Mouse (Mus musculus) ovary, adult 18-20 months (tissue): ENCODE data around the gene Tmem230.
"Not testable (repeated sequence)": the region's sequence is repeated elsewhere in the genome, so short reads cannot be mapped to it uniquely, and the experiment has no call there.

Experiments used
- DNase-seq: peaks from one replicate; pipeline ENCODE4 v3.0.0; 2022; ENCODE audit warnings: low spot score, mixed read lengths

The Tmem230 gene

DNA sequence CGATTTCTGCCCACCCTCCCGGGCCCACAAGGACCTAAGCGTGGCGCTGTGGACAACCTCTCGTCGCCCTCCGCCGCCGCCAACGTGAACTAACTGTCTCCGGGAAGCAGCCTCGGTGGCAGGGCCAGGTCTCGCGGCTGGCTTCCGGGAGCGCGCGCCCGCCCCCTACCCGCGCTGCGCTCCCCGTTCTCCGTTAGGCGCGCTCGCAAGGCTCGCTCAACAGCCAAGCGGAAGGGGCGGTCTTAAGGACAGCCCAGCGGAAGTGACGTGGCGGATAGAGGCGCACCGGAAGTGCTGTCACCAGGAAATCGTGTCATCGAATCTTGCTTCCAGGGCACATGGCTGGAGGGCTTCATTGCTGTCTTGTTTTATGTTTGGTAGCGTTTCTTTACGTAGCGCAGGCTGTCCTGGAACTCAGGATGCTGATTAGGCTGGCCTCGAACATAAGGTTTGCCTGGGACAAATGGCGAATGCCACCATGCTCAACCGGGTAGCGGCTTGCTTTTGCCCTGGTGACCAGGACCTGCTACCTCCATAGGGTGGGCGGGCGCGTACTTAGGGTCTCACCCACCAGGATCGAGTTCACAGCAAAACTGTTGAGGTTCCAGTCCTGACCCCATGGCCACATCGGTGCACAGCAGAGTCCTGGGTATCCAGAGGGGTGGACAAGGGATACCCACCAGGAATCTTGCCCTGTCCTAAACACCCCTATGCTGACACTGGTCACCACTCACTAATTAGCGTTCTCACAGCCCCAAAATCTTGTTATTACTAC, at the start of gene Tmem230:
TSS of gene Tmem230 (minus strand) at position 269 of the 775 bp plus-strand sequence.
- DNase-seq = peak; percentile 90

DNA sequence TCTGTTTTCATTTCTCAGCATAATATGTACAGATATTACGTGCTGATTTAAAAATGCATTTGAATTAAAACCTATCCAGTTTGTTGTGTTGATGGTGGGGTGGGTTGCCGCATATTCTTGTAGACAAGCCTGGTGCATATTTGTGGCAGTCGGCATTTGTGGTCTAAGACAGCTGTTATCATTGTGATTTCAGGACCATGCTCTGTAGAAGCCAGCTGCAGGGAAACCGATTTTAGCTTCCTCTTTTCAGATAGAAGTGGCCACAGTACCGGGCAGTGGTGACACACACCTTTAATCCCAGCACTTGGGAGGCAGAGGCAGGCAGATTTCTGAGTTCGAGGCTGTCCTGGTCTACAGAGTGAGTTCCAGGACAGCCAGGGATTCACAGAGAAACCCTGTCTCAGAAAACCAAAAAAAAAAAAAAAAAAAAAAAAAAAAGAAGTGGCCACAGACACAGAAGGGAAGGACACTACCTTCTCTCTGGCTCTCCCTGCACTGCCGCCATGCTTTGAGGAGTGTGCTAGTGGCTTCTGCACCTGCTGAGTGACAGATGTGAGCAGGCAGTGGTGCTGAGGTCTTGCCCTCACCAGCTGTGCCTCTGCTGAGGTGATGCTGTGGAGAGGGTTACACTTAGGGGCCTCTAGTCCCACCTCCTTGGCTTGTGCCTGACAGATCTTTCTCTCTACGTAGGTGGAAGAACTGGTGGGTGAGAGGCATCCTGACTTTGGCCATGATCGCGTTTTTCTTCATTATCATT, 46.3 kb upstream of the Tmem230 start:
- no peak for DNase-seq

DNA sequence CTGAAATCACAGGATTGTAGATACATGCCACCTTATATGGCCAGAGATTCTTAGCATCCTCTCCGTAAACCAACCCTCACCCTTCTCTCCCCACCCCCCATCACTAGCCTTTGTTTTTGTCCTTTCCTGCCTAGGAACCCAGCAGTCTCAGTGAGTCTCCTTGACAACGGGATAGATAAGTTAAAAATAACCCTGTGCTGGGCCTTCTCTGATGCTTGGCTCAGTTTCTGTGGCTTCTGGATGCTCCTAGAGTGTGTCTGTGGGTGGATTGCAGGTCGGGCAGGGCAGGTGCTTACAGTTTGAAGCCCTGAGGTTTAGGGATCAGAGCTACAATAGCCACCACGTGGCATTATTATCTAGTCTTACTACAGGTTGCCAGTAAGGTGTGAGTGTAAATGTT, 44.5 kb upstream of the Tmem230 start:
- peak; percentile 30 for DNase-seq

DNA sequence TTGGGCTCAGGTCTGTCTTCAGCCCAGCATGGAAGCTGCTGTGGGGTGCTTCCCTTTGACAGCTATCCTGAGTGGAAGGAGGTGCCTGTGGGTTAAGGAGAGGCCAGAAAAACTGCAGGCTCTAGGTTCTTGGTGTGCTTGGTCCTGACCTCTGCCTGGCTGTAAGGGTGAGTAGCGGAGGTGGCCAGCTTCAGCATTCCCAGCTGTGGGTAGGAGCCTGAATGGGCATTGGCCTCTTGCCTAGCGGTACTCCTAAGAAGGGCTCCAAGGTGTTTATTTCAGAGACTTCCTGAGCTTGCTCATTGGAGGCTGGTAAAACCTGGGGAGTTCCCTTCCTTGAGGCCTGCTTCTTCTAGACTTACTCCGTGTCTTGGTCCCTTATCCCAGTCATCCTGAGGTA, 43.7 kb upstream of the Tmem230 start:
- no peak for DNase-seq

DNA sequence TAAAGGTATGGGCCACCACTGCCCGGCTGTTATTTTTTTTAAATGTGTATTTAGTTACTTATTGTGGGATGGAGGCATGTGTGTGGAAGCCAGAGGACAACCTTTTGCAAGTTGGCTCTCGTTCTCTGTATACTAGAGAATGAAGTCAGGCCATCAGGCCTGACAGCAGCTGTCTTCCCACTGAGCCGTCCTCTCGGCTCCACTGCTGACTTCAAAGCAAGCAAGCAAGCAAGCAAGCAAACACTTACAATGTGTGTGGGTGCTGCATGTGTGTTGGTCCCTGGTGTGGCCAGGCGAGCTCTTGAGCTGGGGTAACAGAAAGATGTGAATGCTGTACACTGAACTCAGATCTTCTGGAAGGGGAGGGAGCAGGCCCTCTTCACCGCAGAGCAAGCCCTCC, 43.2 kb upstream of the Tmem230 start:
- DNase-seq = no peak

DNA sequence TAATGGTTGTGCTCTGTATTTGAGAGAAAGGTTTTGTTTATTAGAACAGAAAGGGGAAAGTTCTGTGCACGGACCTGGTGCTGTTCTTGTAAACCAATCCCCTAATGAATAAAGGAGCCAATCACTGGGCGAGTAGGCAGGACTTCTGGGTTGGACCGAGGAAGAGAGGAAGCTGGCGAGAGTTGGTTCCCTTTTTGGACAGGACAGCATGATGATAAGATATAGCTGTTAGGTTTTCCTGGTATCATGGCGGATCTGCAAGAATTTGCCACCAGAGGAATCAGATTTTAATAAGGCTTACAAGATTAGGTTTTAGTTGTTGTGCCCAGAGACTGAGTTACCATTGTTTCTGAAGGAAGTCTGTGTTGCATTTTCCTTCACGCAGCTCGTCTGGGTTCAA, 41.6 kb upstream of the Tmem230 start:
- DNase-seq = not testable (repeated sequence)

DNA sequence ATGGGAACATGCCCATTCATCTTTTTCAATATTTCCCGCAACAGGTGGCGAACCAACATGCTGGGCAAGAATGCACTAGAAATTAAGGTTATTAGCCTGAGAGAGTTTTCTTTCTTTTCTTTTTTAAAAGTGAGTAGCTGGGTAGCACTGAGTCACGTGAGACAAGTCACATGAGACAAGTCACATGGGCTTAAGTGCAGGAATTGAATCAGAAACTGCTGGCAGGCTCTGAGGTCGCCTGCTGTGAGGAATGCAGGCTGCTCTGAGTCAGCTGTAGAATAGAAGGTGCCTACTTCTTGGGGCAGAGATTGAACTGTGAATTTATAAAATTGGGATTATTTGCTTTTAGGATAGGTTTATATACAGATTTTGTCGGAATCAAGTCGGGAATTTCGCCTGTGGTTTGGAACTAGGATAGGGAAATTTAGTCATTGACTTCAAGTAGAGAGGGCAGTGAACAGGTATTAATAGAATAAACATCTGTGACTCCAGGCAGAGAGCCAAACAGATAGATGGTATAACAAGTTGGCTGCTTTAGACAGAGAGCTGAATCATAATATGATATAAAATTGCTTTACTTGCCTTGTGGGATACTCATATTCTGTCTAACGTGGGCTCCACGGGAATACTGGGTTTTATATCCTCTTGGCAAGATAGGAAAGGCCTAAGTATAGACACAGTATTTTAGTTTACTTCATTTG, 38.9 kb upstream of the Tmem230 start:
- DNase-seq = no peak

DNA sequence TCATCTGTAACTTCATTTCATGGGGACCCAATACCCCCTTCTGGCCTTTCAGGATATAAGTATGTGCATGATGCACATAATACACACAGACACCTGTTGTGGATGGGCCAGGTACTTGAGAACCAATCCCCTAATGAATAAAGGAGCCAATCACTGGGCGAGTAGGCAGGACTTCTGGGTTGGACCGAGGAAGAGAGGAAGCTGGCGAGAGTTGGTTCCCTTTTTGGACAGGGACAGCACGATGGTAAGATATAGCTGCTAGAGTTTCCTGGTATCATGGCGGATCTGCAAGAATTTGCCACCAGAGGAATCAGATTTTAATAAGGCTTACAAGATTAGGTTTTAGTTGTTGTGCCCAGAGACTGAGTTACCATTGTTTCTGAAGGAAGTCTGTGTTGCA, 38.1 kb upstream of the Tmem230 start:
- not testable (repeated sequence) for DNase-seq

DNA sequence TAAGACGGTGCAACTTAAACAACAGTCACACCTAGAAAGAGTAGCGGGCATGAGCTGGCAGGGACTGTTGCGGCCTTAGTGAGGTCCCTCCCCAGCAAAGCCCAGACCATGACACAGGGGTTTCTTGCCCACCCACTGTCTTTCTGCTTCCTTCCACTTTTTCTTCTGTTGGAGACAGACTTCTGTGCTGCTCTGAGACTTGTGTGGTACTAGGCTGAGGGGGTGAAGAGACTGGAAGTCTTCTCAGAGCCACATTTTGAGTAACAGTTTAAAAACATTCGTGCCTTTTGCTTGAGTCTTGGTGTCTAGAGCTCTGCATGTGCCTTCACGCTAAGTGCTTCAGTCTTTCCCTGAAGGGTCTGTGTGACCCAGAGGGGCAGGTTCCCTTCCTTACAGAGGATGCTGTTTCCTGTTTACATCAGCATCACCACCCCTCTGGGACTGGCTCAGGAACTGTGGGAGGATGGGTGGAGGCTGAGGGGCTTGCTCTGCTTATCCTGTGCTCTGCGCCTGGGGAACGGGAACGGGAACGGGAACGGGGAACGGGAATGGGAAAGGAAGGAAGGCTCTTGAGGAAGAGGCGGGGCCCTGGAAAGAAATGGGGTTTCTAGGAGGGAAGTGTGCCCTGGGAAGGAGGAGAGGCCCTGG, 37.0 kb upstream of the Tmem230 start:
- DNase-seq = no peak

DNA sequence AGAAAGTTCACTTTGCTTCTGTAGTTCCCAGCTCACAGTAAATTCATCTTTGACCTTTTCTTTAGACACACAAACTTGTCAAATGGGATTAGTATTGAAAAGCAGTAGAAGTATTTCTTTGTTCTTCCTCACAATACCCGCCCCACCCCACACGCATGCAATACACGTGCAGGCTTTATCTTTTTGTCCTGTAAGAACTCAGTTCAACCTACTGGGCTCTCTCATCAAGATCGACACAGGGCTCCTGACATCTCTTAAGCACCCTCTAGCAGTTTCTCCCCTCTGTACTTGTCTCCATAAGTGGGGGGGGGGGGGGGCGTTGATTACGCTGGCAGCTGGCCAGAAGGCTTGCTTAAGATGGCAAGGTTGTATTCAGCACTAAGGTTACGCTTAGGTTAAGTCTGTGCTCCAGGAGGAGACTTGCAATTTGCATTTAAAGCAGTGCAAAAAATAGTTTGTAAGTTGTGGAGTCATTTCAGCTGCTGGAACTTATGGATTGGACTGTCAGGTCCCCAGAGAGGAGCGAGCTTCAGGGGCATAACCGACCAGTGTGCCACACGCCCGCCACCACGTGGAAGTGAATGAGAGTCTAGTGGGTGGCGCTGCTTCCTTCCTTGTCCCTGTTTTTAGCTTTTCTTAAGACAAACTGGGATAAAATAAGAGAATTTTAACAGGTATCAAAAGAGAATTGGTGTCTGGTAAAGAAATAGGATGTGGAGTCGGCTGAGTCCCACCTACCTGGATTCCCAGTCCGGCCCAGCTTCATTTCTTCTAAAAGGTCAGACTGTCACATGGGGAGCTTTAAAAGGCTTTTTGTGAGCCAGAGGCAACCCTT, 35.8 kb upstream of the Tmem230 start:
- no peak for DNase-seq

DNA sequence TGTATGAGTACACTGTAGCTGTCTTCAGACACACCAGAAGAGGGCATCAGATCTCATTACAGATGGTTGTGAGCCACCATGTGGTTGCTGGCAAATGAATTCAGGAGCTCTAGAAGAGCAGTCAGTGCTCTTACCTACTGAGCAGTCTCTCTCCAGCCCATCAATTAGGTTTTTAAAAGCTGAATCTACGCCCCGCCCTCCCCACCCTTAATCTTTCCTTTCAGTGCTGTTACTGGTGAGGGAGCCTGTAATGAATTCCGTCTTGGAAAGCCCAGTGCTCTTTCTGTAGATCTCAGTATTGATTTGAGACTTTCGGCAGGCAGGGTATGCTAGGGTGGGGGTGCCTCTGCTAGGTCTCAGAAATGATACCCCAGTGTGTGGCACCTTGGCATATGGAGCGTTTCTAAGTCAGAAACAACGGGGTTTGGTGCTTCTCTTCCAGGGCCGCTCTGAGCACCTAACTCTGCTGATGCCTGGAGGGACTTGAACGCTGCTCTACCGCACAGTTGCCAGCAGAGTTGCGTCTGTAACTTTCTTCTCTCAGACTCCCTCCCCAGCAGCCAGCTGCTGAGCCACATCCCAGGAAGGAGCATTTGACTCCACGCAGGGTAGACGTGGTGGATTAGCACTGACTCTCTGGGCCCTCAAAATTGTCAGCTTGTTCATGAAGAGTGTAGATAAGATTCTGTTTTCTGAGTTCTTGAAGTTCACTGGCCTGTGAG, 35.0 kb upstream of the Tmem230 start:
- DNase-seq = no peak

DNA sequence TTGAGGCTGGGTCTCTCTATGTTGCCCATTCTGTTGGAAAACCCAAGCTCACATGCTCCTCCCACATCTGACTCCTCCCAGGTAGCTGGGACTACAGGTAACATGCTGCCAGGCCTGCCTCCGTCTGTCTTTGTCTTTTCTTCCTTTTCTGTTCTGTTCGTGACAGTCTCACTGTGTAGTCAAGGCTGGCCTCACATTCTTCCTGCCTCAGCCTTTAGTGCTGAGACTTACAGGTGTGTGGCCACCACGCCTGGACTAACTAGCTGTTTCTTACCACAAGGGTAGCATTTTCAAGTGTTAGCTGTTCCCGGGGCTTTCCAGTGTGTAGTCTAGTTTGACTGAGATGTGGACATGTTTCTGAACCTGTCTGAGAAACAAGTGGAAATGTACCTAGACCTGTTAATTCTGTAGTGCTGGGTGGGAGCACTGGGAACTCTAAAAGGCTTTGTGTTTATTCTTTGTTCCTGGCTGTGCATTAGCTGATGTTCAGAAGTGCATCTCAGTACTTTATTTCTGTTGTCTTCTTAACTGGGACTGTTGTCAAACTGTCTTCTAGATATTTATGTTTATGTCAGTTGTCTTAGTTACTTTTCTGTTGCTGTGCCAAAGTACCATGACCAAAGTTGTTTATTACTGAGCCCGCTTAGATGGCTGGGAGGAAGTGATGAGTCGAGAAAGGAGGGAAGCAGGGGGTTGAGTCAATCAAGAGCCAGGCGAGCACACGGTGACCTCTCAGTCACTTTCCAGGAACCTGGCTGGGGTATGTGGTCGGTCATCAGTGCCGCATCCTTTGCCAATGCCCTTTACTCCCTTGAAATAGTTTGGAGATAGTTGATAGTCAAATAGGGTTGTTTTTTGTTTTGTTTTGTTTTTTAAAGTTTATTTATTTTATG, 34.2 kb upstream of the Tmem230 start:
- no peak for DNase-seq

DNA sequence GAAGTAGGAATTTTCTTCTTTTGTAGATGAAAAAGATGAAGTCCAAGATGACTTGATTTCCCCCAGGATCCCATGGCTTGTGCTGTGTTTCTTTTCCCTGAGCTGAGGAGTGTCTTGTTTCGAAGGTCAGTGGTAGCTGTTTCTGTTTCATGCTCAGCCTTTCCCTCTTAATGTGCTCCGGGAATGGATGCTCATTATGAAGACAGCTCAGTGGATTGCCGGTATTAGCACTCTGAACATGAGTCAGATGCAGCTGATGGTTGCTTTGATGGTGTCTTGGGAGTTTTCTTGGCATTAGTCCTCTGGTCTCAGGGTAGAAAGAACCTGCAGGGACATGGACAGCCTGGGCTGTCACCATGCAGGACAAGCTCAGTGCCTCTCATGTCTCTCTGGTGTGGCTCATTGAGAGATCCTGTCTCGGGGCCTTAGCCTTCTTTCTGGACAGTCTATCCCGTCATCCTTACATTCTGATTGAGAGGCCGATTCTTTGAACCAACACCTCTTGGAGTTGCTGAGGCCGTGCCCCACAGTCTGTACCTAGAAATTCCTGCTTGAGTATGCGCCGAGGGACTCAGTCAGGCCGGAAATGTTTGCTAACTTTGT, 33.0 kb upstream of the Tmem230 start:
- no peak for DNase-seq

DNA sequence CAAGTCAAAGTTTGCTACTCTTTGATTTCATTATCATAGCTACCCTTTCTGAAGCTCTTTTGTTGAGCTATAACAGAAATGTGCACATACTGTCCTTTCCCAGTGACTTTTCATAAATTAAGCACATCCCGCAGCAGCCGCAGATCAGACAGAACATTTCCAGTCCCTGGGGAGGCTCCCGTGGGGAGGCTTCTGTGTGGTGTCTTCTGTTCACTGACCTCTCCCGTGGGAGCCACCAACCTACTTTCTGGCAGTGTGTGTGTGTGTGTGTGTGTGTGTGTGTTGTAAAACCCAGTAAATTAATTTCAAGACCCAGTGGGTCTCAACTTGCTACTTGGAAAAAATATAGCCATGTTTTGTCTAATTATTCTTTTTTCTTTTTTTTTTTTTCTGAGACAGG, 32.4 kb upstream of the Tmem230 start:
- no peak for DNase-seq

DNA sequence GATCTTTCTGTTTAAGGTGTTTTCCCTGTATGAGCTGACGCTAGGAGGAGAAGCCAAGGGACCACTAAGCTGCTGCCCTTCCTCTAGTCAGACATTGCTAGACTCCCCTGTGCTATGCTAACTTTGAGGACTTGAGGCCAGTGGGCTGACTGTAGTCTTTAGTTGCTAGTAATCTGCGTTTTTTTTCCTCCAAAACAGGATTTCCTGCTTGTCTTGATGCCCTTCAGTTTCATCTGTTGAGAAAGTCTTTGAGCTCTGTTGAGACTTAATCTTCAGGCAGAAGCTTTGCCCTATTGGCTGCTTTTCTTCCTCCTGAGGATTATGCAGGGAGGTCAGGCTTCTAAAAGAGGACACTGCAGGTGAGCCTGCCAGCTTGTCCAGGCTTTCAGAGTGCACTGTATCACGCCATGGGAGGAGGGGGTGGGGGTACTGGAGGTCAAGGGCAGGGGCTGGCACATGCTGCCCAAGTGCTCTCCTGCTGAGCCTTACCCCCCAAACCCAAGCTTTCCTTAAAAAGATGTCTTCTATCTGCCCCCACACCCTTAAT, 31.8 kb upstream of the Tmem230 start:
- no peak for DNase-seq

DNA sequence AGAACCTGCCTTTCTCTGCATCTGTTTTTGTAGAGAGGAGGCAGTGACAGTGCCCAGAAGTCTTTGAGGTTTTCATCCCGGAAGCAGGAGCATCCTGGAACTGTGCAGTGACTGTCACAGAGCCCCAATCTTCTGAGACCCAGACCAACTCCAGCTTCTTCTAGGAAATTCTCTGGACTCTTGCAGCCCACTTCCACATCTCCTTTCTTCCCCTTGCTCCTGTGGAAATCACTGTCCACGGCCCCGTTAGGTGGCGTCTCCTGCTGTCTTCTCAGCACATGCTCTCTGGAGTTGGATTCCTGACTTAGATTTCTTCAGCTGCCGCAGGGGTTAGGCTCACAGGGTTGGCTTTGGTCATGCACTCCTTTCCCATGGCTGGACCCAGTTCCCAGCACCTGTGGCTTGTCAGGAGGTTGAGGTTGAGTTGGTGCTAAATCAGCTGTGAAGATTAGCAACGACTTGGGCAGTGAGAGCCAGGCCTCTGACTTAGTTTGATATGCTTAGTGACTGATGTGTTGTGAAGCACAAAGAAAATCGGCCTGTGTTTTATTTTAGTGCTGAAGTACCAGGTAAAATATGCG, 30.8 kb upstream of the Tmem230 start:
- no peak for DNase-seq

DNA sequence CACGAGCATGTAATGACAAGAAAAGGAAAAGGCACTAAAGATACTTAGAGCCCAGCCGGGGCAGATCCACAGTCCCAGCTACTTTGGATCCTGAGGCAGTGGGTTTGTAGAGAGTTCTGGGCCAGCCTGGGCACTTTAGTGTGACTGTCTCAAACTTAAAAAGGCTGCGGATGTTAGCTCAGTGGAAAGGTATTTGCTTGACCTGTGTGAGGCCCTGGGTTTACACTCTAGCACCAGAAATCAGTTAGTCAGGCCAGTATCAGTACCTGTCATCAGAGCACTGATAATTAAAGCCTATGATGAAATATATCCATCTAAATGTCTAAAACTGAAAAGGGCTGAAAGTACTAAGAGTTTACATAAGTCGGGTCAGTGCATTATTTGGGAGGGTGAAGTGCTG, 28.6 kb upstream of the Tmem230 start:
- no peak for DNase-seq

DNA sequence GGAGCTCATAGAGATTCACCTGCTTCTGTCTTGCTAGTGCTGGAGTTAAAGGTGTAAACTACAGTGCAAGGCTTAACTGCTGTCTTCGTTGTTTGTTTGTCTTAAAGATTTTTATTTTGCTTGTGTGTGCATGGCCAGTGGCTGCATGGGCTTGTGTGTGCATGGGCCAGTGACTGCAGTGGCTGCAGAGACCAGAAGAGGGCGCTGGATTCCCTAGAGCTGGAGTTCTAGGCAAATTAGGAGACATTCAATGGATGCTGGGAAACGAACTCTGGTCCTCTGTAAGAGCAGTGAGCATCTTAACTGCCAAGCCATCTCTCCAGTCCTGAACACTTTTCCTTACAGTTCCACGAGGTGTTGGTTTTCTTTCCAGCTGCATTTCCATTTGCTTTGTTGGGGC, 27.9 kb upstream of the Tmem230 start:
- DNase-seq = no peak
